Mouse (Mus musculus) kidney, embryonic 15.5 days (tissue): ENCODE results near the gene Atp7a. TPM values are rescaled to one million over a fixed set of nuclear protein-coding genes. Genes with fewer than 3 reads are reported as not detected.
"Not testable (repeated sequence)": the region's sequence is repeated elsewhere in the genome, so short reads cannot be mapped to it uniquely, and the experiment has no call there.

Experiments
- ATAC-seq: fragments of 200-750 bp; cut with Nextera tagmentation; replicated peaks from 2 replicates; pipeline ENCODE4 v1.8.0; 2017; ENCODE audit warnings: moderate TSS enrichment; ENCODE audit not compliant: low FRiP score
- H3K27ac ChIP-seq: fragments of 300-500 bp; sonication (generic); 2 replicates; pipeline ENCODE4 v1.5.1; 2015; ENCODE audit warnings: mild to moderate bottlenecking, inconsistent platforms
- H3K27me3 ChIP-seq: fragments of 300-500 bp; sonication (generic); 2 replicates; pipeline ENCODE4 v1.6.1; 2015; ENCODE audit warnings: inconsistent platforms
- H3K36me3 ChIP-seq: fragments of 300-500 bp; sonication (generic); 2 replicates; pipeline ENCODE4 v1.6.1; 2015; ENCODE audit warnings: inconsistent platforms
- H3K4me1 ChIP-seq: fragments of 300-500 bp; sonication (generic); 2 replicates; pipeline ENCODE4 v1.6.1; 2015; ENCODE audit warnings: inconsistent platforms
- H3K4me2 ChIP-seq: fragments of 300-500 bp; sonication (generic); 2 replicates; pipeline ENCODE4 v1.6.1; 2015; ENCODE audit warnings: moderate library complexity, mild to moderate bottlenecking, inconsistent platforms
- H3K4me3 ChIP-seq: fragments of 300-500 bp; sonication (generic); replicated peaks from 2 replicates; pipeline ENCODE4 v1.5.1; 2015; ENCODE audit warnings: mild to moderate bottlenecking, inconsistent platforms
- H3K9ac ChIP-seq: fragments of 300-500 bp; sonication (generic); 2 replicates; pipeline ENCODE4 v1.6.1; 2015; ENCODE audit warnings: mild to moderate bottlenecking, inconsistent platforms
- H3K9me3 ChIP-seq: fragments of 300-500 bp; sonication (generic); replicated peaks from 2 replicates; pipeline ENCODE4 v1.6.1; 2016; ENCODE audit warnings: inconsistent platforms
- WGBS: fragments of 180-500 bp; shearing (Covaris S2); methylation state at CpG from one replicate; pipeline ENCODE4 v1.1.7; 2015; ENCODE audit warnings: mixed read lengths; 5-methylcytosine and 5-hydroxymethylcytosine counted together
- polyA plus RNA-seq: library from polyadenylated mRNA; unstranded; fragments of >200 nt; fragmentation: Nextera tagmentation; extraction: Ambion mirVana; gene quantifications from 2 replicates; pipeline ENCODE4 v1.2.1, GENCODE M21; 2015

Atp7a gene
- polyA plus RNA-seq, 1 experiment from 2014 or later, result 29.3 TPM

- Histone ChIP-seq H3K36me3 (no peaks in the 10 kb centered on the region), H3K4me3 (no peak overlapping the region), H3K4me2 (no peak overlapping the region), H3K27me3 (no peaks in the 10 kb centered on the region; the same call in 1 of the 2 replicates), H3K9ac (no peak overlapping the region), H3K27ac (no peak overlapping the region), H3K9me3 (no peaks in the 10 kb centered on the region), H3K4me1 (0 out of 2 replicates have a peak, but pooled peaks cover 2% of the 10 kb centered on the region)
- no peak for ATAC-seq
- 72% methylated on average over 5 of the region's 5 CpGs for WGBS
These were observed 3.1 kb downstream of the Atp7a start for GRCm38 (mm10) chrX:106030176-106030575.

- H3K36me3 ChIP-seq, result no peaks in the 10 kb centered on the region
- H3K4me3 ChIP-seq, result no peak overlapping the region
- no peak for ATAC-seq
- H3K9ac ChIP-seq, result no peak overlapping the region
- peaks cover 5% of the 10 kb centered on the region; the same call in 1 of the 2 replicates for H3K27me3 ChIP-seq
- H3K4me1 ChIP-seq, result 0 out of 2 replicates have a peak, but pooled peaks cover 5% of the 10 kb centered on the region
- H3K9me3 ChIP-seq, result no peaks in the 10 kb centered on the region
- H3K27ac ChIP-seq, result no peak overlapping the region
- H3K4me2 ChIP-seq, result no peak overlapping the region
These were observed 4.0 kb downstream of the Atp7a start for GRCm38 (mm10) chrX:106031124-106031523.

DNA sequence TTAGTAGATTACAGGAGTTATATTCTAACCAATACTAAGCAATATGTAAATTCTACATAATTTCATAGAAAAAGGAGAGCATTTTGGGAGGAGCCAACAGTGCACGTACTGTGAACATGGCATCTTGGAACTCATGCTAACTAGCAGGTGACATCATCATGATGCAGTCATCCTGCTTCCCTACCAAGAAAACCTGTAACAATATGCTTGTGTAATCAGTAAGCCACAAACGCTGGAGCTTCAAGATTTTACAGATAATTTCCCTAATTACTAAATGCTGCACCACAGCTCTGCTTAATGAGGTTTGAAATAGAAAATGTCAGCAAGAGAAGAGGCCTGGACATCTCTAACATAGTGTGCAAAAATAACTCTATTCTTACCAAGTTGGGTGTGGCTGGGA, 8.7 kb downstream of the Atp7a start:
- H3K4me3 ChIP-seq, result no peak overlapping the region
- H3K27ac ChIP-seq, result no peak overlapping the region
- no peak overlapping the region for H3K4me2 ChIP-seq
- WGBS, result 60% methylated on average over 2 of the region's 2 CpGs
- H3K9me3 ChIP-seq, result no peaks in the 10 kb centered on the region
- H3K9ac ChIP-seq, result no peak overlapping the region
- no peak for ATAC-seq
- H3K36me3 ChIP-seq, result no peaks in the 10 kb centered on the region
- H3K27me3 ChIP-seq, result peaks cover 9% of the 10 kb centered on the region
- peaks cover 20% of the 10 kb centered on the region for H3K4me1 ChIP-seq

GRCm38 (mm10) chrX:106037185-106037752, 10.2 kb downstream of the Atp7a start:
- H3K4me2 ChIP-seq, result no peak overlapping the region
- H3K36me3 ChIP-seq, result no peaks in the 10 kb centered on the region
- no peaks in the 10 kb centered on the region for H3K9me3 ChIP-seq
- H3K4me3 ChIP-seq, result no peak overlapping the region
- 0 out of 2 replicates have a peak overlapping the region, but pooled peaks have one; percentile 13 for H3K27ac ChIP-seq
- 0 out of 2 replicates have a peak, but pooled peaks have one; percentile 33 for ATAC-seq
- peaks cover 10% of the 10 kb centered on the region for H3K27me3 ChIP-seq
- 66% methylated on average over 3 of the region's 3 CpGs for WGBS
- H3K4me1 ChIP-seq, result peaks cover 20% of the 10 kb centered on the region
- H3K9ac ChIP-seq, result no peak overlapping the region

GRCm38 (mm10) chrX:106043863-106044617, 17.0 kb downstream of the Atp7a start:
- Histone ChIP-seq H3K27ac (peak overlapping the region; percentile 54; the same call in 1 of the 2 replicates), H3K4me2 (peak overlapping the region; percentile 28; the same call in 1 of the 2 replicates)

DNA sequence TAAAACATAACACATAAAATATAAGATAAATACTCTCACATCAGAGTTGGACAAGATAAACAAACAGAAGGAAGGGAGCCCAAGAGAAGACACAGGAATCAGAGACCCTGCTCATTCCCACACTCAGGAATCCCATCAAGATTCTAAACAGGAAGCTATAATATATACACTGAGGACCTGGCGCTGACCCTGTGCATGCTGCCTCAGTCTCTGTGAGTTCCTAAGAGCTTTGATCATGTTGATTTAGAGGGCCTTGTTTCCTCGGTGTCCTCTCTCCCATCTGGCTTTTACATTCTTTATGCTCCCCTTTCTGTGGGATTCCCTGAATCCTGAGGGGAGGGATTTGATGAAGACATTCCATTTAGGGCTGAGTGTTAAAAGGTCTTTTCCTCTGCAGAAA, 18.4 kb downstream of the Atp7a start:
- Histone ChIP-seq H3K36me3 (no peaks in the 10 kb centered on the region), H3K27me3 (peaks cover 9% of the 10 kb centered on the region; the same call in 1 of the 2 replicates), H3K4me3 (no peak overlapping the region), H3K9ac (no peak overlapping the region), H3K4me1 (peaks cover 32% of the 10 kb centered on the region), H3K4me2 (peak overlapping the region; percentile 16; the same call in 1 of the 2 replicates), H3K27ac (peak overlapping the region; percentile 54), H3K9me3 (no peaks in the 10 kb centered on the region)
- peak; percentile 75 for ATAC-seq
- 27% methylated on average over 2 of the region's 2 CpGs for WGBS

More at GRCm38 (mm10) chrX:106043863-106044617, 17.0 kb downstream of the Atp7a start:
- Histone ChIP-seq H3K4me3 (no peak overlapping the region), H3K9me3 (no peaks in the 10 kb centered on the region), H3K4me1 (peaks cover 32% of the 10 kb centered on the region), H3K9ac (no peak overlapping the region), H3K27me3 (peaks cover 9% of the 10 kb centered on the region; the same call in 1 of the 2 replicates), H3K36me3 (no peaks in the 10 kb centered on the region)
- ATAC-seq, result no peak
- WGBS, result 40% methylated on average over 8 of the region's 8 CpGs

- H3K9ac ChIP-seq, result no peak overlapping the region
- peak overlapping the region; percentile 16; the same call in 1 of the 2 replicates for H3K4me2 ChIP-seq
- no peaks in the 10 kb centered on the region for H3K36me3 ChIP-seq
- H3K27me3 ChIP-seq, result peaks cover 9% of the 10 kb centered on the region; the same call in 1 of the 2 replicates
- peak overlapping the region; percentile 54 for H3K27ac ChIP-seq
- peaks cover 32% of the 10 kb centered on the region for H3K4me1 ChIP-seq
- 27% methylated on average over 9 of the region's 9 CpGs for WGBS
- no peak overlapping the region for H3K4me3 ChIP-seq
- 0 out of 2 replicates have a peak, but pooled peaks have one; percentile 12 for ATAC-seq
- H3K9me3 ChIP-seq, result no peaks in the 10 kb centered on the region
These were observed 18.9 kb downstream of the Atp7a start for GRCm38 (mm10) chrX:106045928-106046327.

- Histone ChIP-seq H3K27ac (0 out of 2 replicates have a peak overlapping the region, but pooled peaks have one; percentile 22), H3K9me3 (no peaks in the 10 kb centered on the region), H3K4me1 (peaks cover 32% of the 10 kb centered on the region), H3K27me3 (peaks cover 4% of the 10 kb centered on the region; the same call in 1 of the 2 replicates), H3K36me3 (no peaks in the 10 kb centered on the region), H3K4me2 (no peak overlapping the region), H3K4me3 (no peak overlapping the region), H3K9ac (no peak overlapping the region)
- 47% methylated on average over 1 of the region's 1 CpGs for WGBS
- peak; percentile 49 for ATAC-seq
These were observed 21.1 kb downstream of the Atp7a start for GRCm38 (mm10) chrX:106048191-106048590.

- H3K4me1 ChIP-seq, H3K9me3 ChIP-seq, H3K4me2 ChIP-seq, H3K4me3 ChIP-seq, H3K36me3 ChIP-seq, H3K27ac ChIP-seq, ATAC-seq, H3K9ac ChIP-seq, H3K27me3 ChIP-seq: not testable (repeated sequence)
- WGBS, result 90% methylated on average over 2 of the region's 2 CpGs
These were observed 50.8 kb downstream of the Atp7a start for GRCm38 (mm10) chrX:106077858-106078257.

DNA sequence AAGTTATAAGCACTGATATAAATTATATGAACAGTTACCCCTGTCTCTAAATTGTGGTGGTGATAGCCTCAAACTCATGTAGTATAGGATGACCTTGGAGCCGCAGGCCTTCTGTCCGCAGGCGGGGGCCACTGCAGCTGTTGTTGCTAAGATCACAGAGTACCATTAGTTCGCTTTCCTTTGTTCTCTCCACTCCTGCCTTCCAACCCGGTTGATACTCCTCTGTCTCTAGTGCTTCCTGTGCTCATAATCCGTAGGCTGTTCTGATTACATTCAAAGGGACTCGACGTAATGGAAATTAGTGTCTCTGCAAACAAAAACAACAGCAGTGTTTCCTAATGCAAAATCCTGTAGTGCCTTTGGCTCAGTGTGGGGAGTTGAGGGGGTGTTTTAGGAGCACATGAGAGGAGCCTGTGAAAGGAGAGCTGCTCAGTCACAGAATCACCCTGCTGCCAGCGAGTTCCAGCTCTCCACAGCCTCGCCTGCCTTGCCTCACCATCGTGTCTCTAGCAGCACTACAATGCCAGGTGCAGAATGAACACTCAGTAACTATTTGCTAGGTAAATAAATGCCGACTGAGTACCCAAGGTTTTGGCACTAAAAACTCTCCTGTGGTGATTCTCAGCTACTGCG, 53.9 kb downstream of the Atp7a start:
- ATAC-seq, result no peak; the same call in 1 of the 2 replicates
- Histone ChIP-seq H3K36me3 (0 out of 2 replicates have a peak, but pooled peaks cover 5% of the 10 kb centered on the region), H3K4me3 (no peak overlapping the region), H3K4me1 (peaks cover 4% of the 10 kb centered on the region; the same call in 1 of the 2 replicates), H3K9ac (no peak overlapping the region), H3K27me3 (0 out of 2 replicates have a peak, but pooled peaks cover 4% of the 10 kb centered on the region), H3K27ac (peak overlapping the region; percentile 27; the same call in 1 of the 2 replicates), H3K4me2 (no peak overlapping the region), H3K9me3 (no peaks in the 10 kb centered on the region)
- WGBS, result 37% methylated on average over 13 of the region's 13 CpGs

GRCm38 (mm10) chrX:106082518-106082917, 55.4 kb downstream of the Atp7a start:
- no peaks in the 10 kb centered on the region for H3K9me3 ChIP-seq
- H3K9ac ChIP-seq, result no peak overlapping the region
- peaks cover 4% of the 10 kb centered on the region; the same call in 1 of the 2 replicates for H3K4me1 ChIP-seq
- no peak overlapping the region for H3K27ac ChIP-seq
- 0 out of 2 replicates have a peak, but pooled peaks cover 4% of the 10 kb centered on the region for H3K27me3 ChIP-seq
- peaks cover 13% of the 10 kb centered on the region; the same call in 1 of the 2 replicates for H3K36me3 ChIP-seq
- ATAC-seq, result no peak
- no peak overlapping the region for H3K4me3 ChIP-seq
- no peak overlapping the region for H3K4me2 ChIP-seq
